Mouse (Mus musculus) thymus, postnatal 25 days (tissue): ENCODE measurements around the gene Tcap.
"Not testable (repeated sequence)": the region's sequence is repeated elsewhere in the genome, so short reads cannot be mapped to it uniquely, and the experiment has no call there.

Experiments
- DNase-seq: peaks from one replicate; pipeline ENCODE4 v3.0.0; 2022

Gene Tcap

DNA sequence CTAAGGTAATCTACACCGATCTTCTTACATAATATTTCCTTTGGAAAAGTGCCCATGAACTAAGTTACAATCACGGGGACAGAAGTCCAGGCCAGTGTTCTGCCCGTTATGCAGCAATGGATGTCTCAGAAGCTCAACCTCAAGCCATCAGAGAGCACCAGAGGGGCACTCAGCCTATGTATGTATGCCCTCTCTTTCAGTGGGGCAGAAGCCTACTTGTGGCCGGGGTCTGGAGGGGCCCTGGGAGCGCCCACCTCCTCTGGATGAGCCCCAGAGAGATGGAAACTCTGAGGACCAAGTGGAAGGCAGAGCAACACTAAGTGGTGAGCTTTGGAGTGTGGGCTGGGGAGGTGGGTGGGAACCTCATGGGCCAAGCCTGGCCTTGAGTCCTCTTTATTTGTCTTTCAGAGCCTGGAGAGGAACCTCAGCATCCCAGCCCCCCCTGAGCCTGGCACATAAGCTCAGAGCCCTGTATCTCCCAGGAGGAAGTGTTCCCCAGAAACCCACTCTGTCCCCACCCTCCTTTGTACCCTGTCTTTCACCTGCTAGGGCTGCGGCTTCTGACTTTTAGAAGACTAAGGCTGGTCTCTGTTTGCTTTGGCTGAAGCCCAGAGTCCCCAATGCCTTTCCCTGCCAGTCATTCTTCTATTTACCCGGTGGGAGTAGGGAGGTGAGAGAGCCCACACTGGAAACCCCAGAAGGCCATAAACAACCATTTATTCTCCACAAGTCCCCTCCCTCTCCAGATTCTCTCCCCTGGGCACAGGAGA, 26.8 kb upstream of the Tcap start:
- no peak for DNase-seq

- no peak for DNase-seq
These were observed 26.0 kb upstream of the Tcap start for GRCm38 (mm10) chr11:98357396-98358160.

DNA sequence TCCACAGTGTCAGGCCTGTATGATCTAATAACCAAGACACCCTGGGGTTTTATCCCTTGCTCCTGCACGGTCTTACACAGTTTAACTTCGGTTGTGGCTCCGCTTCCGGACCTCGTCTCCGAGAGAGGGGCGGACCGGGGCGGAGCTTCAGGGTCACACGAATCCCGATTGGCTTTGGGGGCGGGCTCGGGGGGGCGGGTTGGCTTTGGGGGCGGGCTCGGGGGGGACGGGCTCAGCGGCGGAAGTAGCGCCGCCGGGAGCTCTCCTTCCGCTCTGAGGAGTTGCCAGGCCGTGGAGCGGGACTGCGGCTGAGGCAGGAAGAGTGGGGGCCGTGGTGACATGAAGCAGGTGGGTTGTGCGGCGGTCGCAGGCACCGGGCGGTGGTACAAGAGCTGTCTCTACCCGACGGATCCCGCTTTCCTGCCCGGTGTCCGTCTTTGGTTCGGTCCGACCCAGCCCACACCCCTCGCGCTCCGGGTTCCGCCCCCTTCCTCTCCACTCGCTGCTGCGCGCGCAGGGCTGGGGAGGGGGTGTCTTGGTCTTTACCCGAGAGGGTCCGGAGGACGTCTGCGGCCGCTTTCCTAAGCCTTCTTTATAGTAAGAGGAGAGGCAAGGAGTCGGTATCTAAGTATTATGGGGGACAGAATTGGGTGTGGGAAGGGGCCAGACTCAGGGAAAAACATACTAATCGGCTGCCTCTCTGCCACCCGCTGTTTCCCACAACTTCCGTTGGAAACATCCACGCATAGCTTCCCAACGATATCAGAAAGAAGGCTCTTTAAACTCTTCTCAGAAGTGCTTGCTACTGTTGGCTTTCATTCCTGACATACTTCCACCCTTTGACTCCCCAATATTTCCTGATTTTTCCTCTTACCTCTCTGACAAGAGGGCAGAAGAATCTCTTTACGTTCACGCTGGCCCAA, 25.2 kb upstream of the Tcap start, which contains the start of gene Stard3:
TSS of gene Stard3 (plus strand) at position 208 of the 923 bp plus-strand sequence.
- DNase-seq, result peak; percentile 94

DNA sequence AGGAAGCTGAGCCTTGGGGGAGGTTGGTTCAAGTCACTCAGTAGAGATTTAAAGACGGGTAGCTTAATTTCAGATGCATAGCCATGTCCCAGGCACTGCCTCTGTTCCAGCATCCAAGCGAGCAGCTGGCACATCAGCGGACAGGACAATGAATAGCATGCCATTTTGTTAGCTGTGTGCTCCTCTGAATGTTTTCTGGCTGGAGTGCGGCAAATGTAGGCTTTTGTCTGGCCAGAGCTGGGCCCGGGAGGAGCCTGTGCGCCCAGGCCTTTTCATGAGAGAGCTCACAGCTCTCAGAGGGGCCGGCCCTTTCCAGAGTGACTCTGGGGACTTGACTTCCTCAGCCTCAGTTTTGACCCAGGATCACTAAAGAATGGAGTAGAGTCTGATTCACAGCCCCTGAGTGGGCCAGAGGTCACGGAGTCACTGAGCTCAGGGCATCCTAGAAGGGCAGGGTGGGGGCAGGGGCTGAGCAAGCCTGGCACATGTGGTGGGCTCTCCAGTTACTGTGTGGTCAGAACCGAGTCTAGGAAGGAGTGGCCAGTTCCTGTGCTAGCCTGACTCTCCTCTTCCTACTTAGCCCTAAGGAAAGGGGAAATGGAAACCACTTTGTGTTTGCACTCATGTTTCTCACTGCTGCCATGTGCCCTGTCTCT, 22.6 kb upstream of the Tcap start:
- DNase-seq, result no peak

DNA sequence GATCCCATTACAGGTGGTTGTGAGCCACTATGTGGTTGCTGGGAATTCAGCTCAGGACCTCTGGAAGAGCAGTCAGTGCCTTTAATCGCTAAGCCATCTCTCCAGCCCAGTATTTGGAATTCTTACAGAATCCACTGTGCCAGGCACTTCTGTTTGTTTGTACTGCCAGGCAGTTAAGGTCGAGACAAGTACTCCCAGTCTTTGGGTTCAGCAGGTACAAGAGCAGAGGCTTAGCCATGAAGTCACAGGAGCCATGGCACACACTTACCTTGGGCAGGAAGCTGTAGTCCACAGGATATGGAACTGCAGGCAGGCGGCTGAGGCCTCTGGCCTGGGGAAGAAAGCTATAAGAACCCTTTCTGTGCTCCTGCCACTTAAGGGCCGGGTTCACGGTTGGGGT, 19.8 kb upstream of the Tcap start:
- DNase-seq, result no peak

- DNase-seq, result no peak
These were observed 19.2 kb upstream of the Tcap start for GRCm38 (mm10) chr11:98364410-98364809.

DNA sequence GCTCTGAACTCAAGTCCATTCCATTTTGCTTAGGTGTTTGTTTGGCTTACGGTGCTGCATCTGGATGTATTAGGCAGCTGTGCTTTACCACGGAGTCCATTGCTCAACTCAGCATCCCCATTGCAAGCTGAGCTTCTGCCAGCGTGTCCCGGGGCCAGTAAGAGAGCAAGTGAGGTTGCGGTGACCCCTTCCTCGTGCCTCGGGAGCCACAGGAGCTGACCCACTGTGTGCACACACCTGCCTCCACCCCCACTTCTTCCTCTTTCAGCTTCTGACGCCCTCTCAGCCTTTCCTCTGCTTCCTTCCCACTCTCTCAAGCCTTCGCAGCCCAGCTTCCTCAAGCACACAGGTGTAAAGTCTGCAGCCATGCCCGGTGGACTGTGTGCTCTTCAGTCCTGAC, 17.3 kb upstream of the Tcap start:
- DNase-seq, result peak; percentile 42

GRCm38 (mm10) chr11:98367171-98367862, 16.3 kb upstream of the Tcap start:
- DNase-seq, result peak; percentile 71

- no peak for DNase-seq
These were observed 15.8 kb upstream of the Tcap start for GRCm38 (mm10) chr11:98367863-98368186.

DNA sequence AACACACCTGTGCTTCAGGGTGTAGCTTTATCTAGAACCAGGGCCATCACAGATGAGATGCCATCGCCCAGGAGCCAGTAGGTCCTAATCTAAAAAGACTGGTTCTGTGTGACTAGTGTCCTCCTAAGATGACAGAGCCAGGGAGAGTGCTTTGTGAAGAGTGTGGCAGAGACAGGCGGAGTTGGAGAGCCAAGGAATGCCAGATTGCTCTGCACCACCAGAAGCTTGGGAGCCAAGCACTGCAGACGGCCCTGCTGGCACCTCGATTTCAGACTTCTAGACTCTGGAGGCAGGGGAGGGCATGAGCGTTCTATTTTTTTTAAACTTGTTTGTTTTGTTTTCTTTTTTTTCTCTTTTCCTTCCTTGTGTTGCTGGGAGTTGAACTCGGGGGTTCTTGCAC, 14.3 kb upstream of the Tcap start:
- DNase-seq, result no peak

GRCm38 (mm10) chr11:98370588-98370987, 13.0 kb upstream of the Tcap start:
- no peak for DNase-seq

DNA sequence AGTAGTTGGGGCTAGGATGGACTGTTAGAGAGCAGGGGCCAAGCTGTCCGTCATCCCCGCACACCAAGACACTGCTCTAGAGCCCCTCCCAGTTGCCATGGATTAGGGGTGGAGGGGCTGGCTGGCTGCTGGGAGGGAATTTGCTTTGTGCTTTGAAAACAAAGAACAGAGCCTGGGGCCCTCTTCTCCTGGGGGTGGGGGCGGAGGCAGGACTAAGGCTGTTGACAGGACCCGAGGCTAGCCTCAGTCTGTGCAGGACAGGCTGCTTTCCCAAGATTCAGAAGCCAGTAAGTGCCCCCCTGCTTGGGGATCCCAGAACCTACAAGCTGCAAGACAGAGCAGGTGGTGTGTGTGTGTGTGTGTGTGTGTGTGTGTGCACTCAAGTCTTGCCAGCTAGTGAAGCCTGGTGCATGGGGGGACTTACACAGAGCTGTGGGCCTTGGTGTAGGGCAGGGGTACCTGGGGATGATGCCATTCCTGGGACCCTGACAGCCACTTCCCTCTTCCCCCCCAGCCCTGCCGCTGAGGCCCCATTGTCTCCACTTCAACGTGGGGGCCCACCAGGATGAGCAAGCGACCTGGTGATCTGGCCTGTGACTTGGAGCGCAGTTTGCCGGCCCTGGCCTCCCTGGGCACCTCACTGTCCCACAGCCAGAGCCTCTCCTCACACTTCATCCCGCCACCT, 11.9 kb upstream of the Tcap start:
- DNase-seq, result no peak

GRCm38 (mm10) chr11:98372406-98372805, 11.2 kb upstream of the Tcap start:
- DNase-seq, result peak; percentile 67

DNA sequence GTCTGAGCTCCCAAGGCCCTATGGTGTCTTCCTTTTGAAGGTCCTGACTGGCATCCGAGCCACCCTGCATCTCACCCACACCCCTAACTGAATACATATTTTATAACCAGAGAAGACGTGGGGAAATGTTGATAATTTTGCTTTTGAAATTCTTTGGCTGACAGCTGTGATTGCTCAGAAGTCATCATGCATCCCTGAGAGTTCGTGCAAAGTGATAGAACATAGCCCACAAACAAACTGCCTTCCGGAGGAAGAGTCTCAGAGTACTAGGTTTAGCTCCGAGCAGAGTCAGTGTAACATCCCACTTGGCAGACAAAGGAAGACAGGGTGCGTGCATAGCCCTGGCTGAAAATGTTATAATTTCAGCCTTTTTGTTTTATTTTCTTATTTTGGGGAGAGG, 10.4 kb upstream of the Tcap start:
- no peak for DNase-seq

GRCm38 (mm10) chr11:98374266-98374665, 9.3 kb upstream of the Tcap start:
- no peak for DNase-seq

DNA sequence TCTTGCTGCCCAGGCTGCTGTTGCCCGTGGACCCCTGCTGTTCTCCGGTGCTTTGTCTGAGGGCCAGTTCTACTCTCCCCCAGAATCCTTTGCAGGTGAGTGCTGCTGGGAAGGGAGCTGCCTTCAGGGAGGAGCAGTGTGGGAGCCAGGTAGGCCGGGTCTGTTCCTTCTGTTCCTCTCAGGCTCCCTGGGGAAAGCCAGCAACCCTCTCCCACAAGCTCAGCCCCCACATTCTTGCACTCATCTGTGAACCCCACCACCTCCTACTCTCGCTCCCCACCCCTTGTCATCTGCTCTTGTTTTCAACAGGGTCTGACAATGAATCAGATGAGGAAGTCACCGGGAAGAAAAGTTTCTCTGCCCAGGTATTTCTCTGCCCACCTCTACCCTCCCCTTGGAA, 6.9 kb upstream of the Tcap start:
- DNase-seq, result no peak

- no peak for DNase-seq
These were observed 5.8 kb upstream of the Tcap start for GRCm38 (mm10) chr11:98377787-98378186.

GRCm38 (mm10) chr11:98379379-98379778, 4.2 kb upstream of the Tcap start:
- no peak for DNase-seq

DNA sequence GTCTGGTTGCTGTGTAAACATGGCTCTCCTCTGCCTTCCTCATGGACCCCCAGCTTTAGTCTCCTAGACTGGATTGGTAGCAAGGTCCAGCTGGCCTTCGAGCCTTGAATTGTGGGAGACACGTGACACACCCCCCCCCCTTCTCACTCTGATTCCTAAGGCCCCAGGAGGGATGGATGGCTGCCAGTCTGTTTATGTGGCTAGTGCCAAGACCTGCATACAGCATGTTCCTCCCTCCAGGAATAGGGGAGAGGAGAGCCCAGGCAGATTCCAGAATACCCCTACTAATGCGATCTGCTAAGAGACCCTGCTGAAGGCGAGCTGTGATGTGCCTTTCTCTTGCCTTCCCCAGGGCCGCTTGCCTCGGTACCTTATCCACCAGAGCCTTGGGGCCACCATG, 3.5 kb upstream of the Tcap start:
- DNase-seq, result no peak

DNA sequence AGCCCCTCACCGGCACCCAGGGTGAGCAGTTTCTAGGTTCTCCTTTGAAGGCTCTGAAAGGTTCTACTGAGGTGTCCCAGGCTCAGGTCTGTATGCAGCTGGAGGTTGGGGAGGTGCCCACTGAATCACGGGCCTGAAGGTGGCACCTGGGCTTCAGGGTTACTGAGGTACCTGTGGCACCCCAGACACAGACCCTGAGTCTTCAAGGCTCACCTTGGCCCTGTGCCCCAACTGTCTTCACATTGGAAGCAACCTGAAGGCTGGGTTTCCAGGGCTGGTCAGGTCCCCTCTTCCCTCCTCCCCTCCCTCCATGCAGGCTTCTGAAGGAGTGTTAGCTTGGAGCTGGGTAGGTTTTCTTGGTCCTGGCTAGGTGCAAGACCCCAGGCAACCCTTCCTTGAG, 2.0 kb upstream of the Tcap start:
- DNase-seq, result no peak

DNA sequence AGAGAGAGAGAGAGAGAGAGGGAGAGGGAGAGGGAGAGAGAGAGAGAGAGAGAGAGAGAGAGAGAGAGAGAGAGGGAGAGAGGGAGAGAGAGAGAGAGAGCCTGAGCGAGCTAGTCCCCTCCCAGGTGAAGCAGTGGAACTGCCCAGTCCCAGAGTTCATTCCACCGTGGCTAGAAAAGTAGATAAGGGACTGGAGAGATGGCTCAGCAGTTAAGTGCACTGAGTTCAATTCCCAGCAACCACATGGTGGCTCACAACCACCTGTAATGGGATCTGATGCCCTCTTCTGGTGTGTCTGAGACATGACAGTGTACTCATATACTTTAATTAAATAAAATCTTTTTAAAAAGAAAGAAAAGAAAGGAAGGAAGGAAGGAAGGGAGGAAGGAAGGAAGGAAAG, 1.2 kb upstream of the Tcap start:
- not testable (repeated sequence) for DNase-seq

- DNase-seq, result no peak
These were observed 605 bp downstream of the Tcap start for GRCm38 (mm10) chr11:98384216-98384615.
